Mouse (Mus musculus) neural tube, embryonic 11.5 days (tissue): ENCODE data around the gene Hba-a1. TPM values are rescaled to one million over a fixed set of nuclear protein-coding genes. Genes with fewer than 3 reads are reported as not detected.

Experiments used
- ATAC-seq: fragments of 200-750 bp; cut with Nextera tagmentation; 2 replicates; pipeline ENCODE4 v1.8.0; 2017; ENCODE audit warnings: moderate number of reproducible peaks, mild to moderate bottlenecking, moderate TSS enrichment, moderate library complexity; ENCODE audit not compliant: insufficient read depth, low FRiP score, low TSS enrichment
- DNase-seq: peaks from one replicate; pipeline ENCODE4 v3.0.0-alpha.2; 2015; ENCODE audit warnings: low spot score
- H3K27ac ChIP-seq: fragments of 300-500 bp; sonication (generic); 2 replicates; pipeline ENCODE4 v1.5.1; 2014; ENCODE audit warnings: low read depth, mild to moderate bottlenecking, low read length
- H3K27me3 ChIP-seq: fragments of 300-500 bp; sonication (generic); 2 replicates; pipeline ENCODE4 v1.6.1; 2014; ENCODE audit warnings: mild to moderate bottlenecking, low read length, mixed read lengths; ENCODE audit not compliant: control insufficient read depth, insufficient read depth
- H3K36me3 ChIP-seq: fragments of 300-500 bp; sonication (generic); 2 replicates; pipeline ENCODE4 v1.6.1; 2014; ENCODE audit warnings: mild to moderate bottlenecking, low read length, moderate library complexity, mixed read lengths; ENCODE audit not compliant: control insufficient read depth, insufficient read depth
- H3K4me1 ChIP-seq: fragments of 300-500 bp; sonication (generic); 2 replicates; pipeline ENCODE4 v1.6.1; 2014; ENCODE audit warnings: low read length, mixed read lengths; ENCODE audit not compliant: control insufficient read depth, insufficient read depth
- H3K4me2 ChIP-seq: fragments of 300-500 bp; sonication (generic); 2 replicates; pipeline ENCODE4 v1.6.1; 2014; ENCODE audit warnings: low read depth, mild to moderate bottlenecking, moderate library complexity
- H3K4me3 ChIP-seq: fragments of 300-500 bp; sonication (generic); 2 replicates; pipeline ENCODE4 v1.5.1; 2014; ENCODE audit warnings: low read depth, low read length
- H3K9ac ChIP-seq: fragments of 300-500 bp; sonication (generic); 2 replicates; pipeline ENCODE4 v1.6.1; 2014; ENCODE audit warnings: mild to moderate bottlenecking, low read length
- H3K9me3 ChIP-seq: fragments of 300-500 bp; sonication (generic); 2 replicates; pipeline ENCODE4 v1.6.1; 2016; ENCODE audit warnings: low read length; ENCODE audit not compliant: control insufficient read depth
- WGBS: fragments of 180-500 bp; shearing (Covaris S2); extraction: QIAGEN DNeasy Blood & Tissue Kit; methylation state at CpG from one replicate; pipeline ENCODE4 v1.1.7; 2014; 5-methylcytosine and 5-hydroxymethylcytosine counted together
- polyA plus RNA-seq: library from polyadenylated mRNA; unstranded; fragments of >200 nt; fragmentation: Nextera tagmentation; extraction: Ambion mirVana; gene quantifications from 2 replicates; pipeline ENCODE4 v1.2.1, GENCODE M21; 2014

The Hba-a1 gene
- polyA plus RNA-seq, 1 experiment from 2014 or later, result 2,190 TPM

- ATAC-seq, result no peak
Measured at GRCm38 (mm10) chr11:32241391-32241790, 41.9 kb upstream of the Hba-a1 start.

GRCm38 (mm10) chr11:32242209-32242608 is 41.1 kb upstream of the Hba-a1 start:
- H3K36me3 ChIP-seq, result no peaks in the 10 kb centered on the region; the same call in 1 of the 2 replicates
- WGBS, result 89% methylated on average over 3 of the region's 3 CpGs

More at GRCm38 (mm10) chr11:32241391-32241790, 41.9 kb upstream of the Hba-a1 start:
- Histone ChIP-seq H3K9me3 (no peaks in the 10 kb centered on the region), H3K4me3 (no peak overlapping the region), H3K27ac (no peak overlapping the region), H3K9ac (no peak overlapping the region), H3K4me2 (no peak overlapping the region), H3K27me3 (no peaks in the 10 kb centered on the region), H3K4me1 (no peaks in the 10 kb centered on the region), H3K36me3 (no peaks in the 10 kb centered on the region; the same call in 1 of the 2 replicates)
- no peak for DNase-seq

GRCm38 (mm10) chr11:32243205-32243955 is 39.9 kb upstream of the Hba-a1 start:
- Histone ChIP-seq H3K4me1 (no peaks in the 10 kb centered on the region), H3K4me2 (no peak overlapping the region), H3K27me3 (no peaks in the 10 kb centered on the region), H3K9ac (no peak overlapping the region), H3K27ac (no peak overlapping the region), H3K9me3 (no peaks in the 10 kb centered on the region), H3K4me3 (no peak overlapping the region), H3K36me3 (peaks cover 2% of the 10 kb centered on the region; the same call in 1 of the 2 replicates)
- ATAC-seq (no peak), DNase-seq (no peak)
- 83% methylated on average over 7 of the region's 7 CpGs for WGBS

More at GRCm38 (mm10) chr11:32242209-32242608, 41.1 kb upstream of the Hba-a1 start:
- no peak overlapping the region for H3K9ac ChIP-seq
- H3K9me3 ChIP-seq, result no peaks in the 10 kb centered on the region
- H3K27ac ChIP-seq, result no peak overlapping the region
- H3K4me2 ChIP-seq, result no peak overlapping the region
- DNase-seq (no peak), ATAC-seq (no peak)
- H3K4me1 ChIP-seq, result no peaks in the 10 kb centered on the region
- H3K27me3 ChIP-seq, result no peaks in the 10 kb centered on the region
- H3K4me3 ChIP-seq, result no peak overlapping the region

- no peak overlapping the region for H3K9ac ChIP-seq
- no peak for DNase-seq
- 85% methylated on average over 3 of the region's 3 CpGs for WGBS
- no peak overlapping the region for H3K4me2 ChIP-seq
- no peaks in the 10 kb centered on the region for H3K9me3 ChIP-seq
- H3K4me3 ChIP-seq, result no peak overlapping the region
- H3K27me3 ChIP-seq, result no peaks in the 10 kb centered on the region
- H3K4me1 ChIP-seq, result no peaks in the 10 kb centered on the region
- H3K36me3 ChIP-seq, result peaks cover 2% of the 10 kb centered on the region; the same call in 1 of the 2 replicates
- H3K27ac ChIP-seq, result no peak overlapping the region
- no peak for ATAC-seq
Measured at GRCm38 (mm10) chr11:32244064-32244463, 39.2 kb upstream of the Hba-a1 start.

- DNase-seq, result no peak
- Histone ChIP-seq H3K36me3 (peaks cover 2% of the 10 kb centered on the region; the same call in 1 of the 2 replicates), H3K4me1 (no peaks in the 10 kb centered on the region), H3K9me3 (no peaks in the 10 kb centered on the region), H3K4me2 (no peak overlapping the region), H3K27me3 (no peaks in the 10 kb centered on the region), H3K9ac (no peak overlapping the region), H3K4me3 (no peak overlapping the region), H3K27ac (no peak overlapping the region)
- 87% methylated on average over 1 of the region's 1 CpGs for WGBS
- ATAC-seq, result no peak
Measured at GRCm38 (mm10) chr11:32244617-32245016, 38.7 kb upstream of the Hba-a1 start.

GRCm38 (mm10) chr11:32245614-32246013 is 37.7 kb upstream of the Hba-a1 start:
- Histone ChIP-seq H3K27ac (no peak overlapping the region), H3K36me3 (peaks cover 2% of the 10 kb centered on the region; the same call in 1 of the 2 replicates)
- 94% methylated on average over 6 of the region's 6 CpGs for WGBS

GRCm38 (mm10) chr11:32247068-32247467 is 36.2 kb upstream of the Hba-a1 start:
- Histone ChIP-seq H3K36me3 (peaks cover 2% of the 10 kb centered on the region; the same call in 1 of the 2 replicates), H3K27me3 (no peaks in the 10 kb centered on the region), H3K4me2 (no peak overlapping the region), H3K27ac (no peak overlapping the region), H3K9ac (no peak overlapping the region), H3K4me3 (no peak overlapping the region), H3K4me1 (no peaks in the 10 kb centered on the region), H3K9me3 (no peaks in the 10 kb centered on the region)
- ATAC-seq, result no peak
- no peak for DNase-seq

More at GRCm38 (mm10) chr11:32245614-32246013, 37.7 kb upstream of the Hba-a1 start:
- ATAC-seq (no peak), DNase-seq (no peak)
- Histone ChIP-seq H3K4me3 (no peak overlapping the region), H3K4me2 (no peak overlapping the region), H3K27me3 (no peaks in the 10 kb centered on the region), H3K9ac (no peak overlapping the region), H3K4me1 (no peaks in the 10 kb centered on the region), H3K9me3 (no peaks in the 10 kb centered on the region)

GRCm38 (mm10) chr11:32248350-32248749 is 35.0 kb upstream of the Hba-a1 start:
- H3K4me1 ChIP-seq, result no peaks in the 10 kb centered on the region
- H3K9me3 ChIP-seq, result no peaks in the 10 kb centered on the region
- 88% methylated on average over 3 of the region's 3 CpGs for WGBS
- no peaks in the 10 kb centered on the region for H3K27me3 ChIP-seq
- H3K27ac ChIP-seq, result no peak overlapping the region
- DNase-seq (no peak), ATAC-seq (no peak)
- H3K36me3 ChIP-seq, result peaks cover 2% of the 10 kb centered on the region; the same call in 1 of the 2 replicates
- no peak overlapping the region for H3K4me2 ChIP-seq
- no peak overlapping the region for H3K4me3 ChIP-seq
- no peak overlapping the region for H3K9ac ChIP-seq
